Mouse (Mus musculus) layer of hippocampus, postnatal 36 days (tissue): ENCODE measurements around the gene Ado. TPM values are rescaled to one million over a fixed set of nuclear protein-coding genes. Genes with fewer than 3 reads are reported as not detected.

Source experiments
- DNase-seq, 2 experiments: peaks; one replicate each; pipeline ENCODE4 v3.0.0; 2022
- total RNA-seq, 2 experiments: library from RNA; stranded (reverse); gene quantifications; 2 replicates each; pipeline ENCODE4 v1.2.3; 2021

Gene Ado
- total RNA-seq = 10 to 100 TPM; 34.6 to 37.6 TPM

GRCm38 (mm10) chr10:67548877-67549731 lies at the start of gene Ado:
TSS of gene Ado (minus strand) at chr10:67548955.
- DNase-seq = peak; percentile 95

DNA sequence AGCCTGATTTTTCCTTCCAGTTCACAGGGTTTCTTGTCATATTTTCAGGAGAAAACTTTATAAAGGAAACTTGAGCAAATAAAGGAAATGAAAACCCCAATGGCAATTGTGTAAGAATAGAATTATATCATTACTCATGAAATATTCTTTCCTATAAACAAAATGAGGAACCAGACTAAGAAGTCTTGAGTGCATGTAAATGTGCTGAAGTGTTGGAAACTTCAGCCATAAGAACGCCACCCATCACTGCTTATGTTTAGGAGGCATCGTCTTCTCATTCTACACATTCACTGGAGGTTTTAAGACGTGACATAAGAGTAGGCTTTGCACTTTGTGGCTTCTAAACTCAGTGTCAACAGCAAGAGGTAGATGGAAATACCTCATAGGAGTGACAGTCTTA lies 46.5 kb upstream of the Ado start:
- DNase-seq = no peak

GRCm38 (mm10) chr10:67585873-67586610 lies 37.3 kb upstream of the Ado start:
- DNase-seq = no peak

GRCm38 (mm10) chr10:67581698-67582285 lies 33.0 kb upstream of the Ado start:
- DNase-seq = no peak

DNA sequence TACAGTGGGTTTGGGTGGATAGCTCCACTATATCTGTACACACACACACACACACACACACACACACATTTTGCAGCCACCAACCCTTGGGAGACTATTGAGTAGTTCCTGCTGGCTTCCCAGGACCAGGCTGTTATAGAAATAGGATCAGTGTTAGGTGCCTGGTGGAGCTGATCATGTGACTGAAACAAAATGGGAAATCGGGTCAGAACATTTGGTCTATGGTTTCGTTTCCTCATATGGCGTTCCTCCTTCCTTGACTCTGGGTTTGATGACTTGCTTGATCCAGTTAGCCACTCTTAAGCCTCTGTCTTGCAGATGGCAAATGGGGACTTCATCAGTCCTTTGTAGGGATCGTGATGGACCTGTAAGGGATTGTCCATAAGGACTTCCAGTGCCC lies 31.1 kb upstream of the Ado start:
- DNase-seq = no peak

DNA sequence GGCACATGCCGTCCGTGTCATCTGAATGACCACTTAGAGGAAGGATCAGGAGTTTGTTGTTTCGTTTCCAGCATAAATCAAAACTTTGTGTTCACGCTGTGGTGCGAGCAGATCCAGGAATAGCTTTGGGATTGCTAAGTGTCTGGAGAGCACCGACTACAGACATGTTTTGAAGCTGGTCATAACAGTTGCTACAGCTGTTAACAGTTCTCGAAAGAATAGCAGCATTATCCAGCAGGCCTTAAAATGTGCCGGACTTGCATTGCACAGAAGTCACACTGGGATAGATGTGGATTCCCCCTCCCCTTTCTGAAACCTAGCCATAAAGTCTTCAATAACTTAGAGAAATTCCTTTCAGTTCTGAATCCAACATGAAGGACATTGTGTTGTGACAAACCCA lies 24.6 kb upstream of the Ado start:
- no peak for DNase-seq

DNA sequence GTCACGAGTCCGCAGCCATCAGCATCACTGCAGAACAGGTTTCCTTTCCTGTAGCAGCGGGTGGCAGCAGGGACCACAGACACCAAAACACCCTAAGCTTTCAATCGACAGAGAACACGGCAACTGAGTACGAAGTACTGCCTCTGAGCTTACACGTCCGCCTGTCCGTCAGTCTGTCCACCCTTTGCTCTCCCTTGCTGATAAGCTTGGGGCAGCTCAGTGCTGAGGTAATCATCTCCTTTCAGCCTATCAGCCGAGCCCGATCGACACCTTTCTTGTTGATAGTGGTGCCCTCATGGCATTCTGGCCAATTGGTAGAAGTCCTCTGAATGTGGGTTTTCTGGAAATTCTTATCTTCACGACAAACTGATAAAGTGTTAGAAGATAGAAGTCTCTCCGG lies 22.7 kb upstream of the Ado start:
- DNase-seq = no peak

- no peak for DNase-seq
Observed at GRCm38 (mm10) chr10:67569539-67569938, 20.8 kb upstream of the Ado start.

DNA sequence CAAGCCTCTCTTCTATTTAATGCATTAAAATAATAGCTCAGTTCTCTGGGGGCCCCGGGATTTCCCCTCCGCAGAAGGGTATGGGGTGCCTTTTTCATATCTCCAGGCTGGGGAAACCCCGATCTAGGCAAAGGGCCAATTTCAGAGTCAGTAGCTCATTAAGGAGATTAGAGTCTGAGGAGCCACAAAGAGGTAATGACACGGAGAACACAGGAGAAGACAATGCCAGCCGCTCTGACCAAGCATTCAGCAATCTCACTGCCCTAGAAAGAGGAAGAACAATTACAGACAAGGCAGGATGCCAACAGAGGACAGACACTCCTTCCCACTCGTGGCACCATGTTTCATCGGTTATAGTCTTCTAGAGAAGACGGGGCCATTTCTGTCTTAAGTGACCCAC lies 17.3 kb upstream of the Ado start:
- DNase-seq = no peak

DNA sequence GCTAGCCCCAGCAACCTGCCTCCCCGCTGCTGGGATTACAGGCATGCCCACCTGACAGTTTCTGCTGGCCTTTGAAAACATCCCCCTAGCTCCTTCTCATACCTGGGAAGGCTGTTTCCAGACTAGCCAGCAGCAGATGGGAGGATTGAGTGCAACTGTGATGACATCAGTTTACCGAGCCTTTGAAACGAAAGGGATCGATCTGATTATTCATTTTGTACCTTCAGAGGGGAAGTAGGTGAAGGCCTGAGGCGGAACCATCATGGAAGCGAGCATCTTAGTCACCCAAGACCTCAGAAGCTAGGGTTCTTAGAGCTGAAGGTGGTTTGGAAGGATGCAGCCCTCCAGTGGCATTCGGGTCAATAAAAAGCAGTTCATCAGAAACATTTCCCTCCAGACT lies 15.8 kb upstream of the Ado start:
- DNase-seq = no peak

DNA sequence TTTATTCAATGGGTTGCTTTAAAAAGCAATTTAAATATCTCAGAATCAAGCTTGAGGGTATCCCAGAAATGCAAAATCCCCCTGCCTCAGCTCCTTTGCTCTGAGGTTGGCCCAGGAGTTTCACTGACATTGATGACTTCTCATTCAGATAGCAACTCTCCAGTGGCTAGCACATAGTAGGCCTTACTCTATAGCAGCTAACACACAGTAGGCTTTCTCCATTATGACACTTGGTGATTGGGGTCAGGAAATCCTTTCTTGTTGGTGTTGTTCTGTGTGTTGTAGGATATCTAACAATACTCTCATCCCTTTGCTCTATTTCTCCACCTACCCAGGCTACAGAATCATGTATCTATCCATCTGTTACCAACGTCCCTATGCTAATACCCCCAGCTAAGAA lies 12.4 kb upstream of the Ado start:
- DNase-seq = no peak

- no peak for DNase-seq
Observed at GRCm38 (mm10) chr10:67559765-67560394, 11.1 kb upstream of the Ado start.

DNA sequence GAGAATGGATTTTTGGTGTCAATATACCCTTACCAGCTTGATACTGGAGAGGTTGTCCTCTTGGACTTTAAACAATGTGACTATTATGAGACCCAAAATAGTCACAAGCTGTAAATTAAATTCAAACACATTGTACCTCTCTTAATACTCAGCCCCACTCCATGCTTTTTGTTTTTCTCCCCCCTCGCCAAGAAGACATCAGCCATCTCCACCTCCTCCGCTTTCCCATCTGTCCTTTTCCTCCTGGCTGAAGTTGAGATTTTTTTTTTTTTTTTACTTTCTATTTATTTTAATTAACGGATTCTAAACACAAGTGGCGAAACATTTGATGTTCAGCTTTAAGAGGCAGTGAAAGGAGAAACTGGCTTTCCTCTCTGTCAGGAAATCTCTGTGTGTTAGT lies 9.3 kb upstream of the Ado start:
- no peak for DNase-seq

DNA sequence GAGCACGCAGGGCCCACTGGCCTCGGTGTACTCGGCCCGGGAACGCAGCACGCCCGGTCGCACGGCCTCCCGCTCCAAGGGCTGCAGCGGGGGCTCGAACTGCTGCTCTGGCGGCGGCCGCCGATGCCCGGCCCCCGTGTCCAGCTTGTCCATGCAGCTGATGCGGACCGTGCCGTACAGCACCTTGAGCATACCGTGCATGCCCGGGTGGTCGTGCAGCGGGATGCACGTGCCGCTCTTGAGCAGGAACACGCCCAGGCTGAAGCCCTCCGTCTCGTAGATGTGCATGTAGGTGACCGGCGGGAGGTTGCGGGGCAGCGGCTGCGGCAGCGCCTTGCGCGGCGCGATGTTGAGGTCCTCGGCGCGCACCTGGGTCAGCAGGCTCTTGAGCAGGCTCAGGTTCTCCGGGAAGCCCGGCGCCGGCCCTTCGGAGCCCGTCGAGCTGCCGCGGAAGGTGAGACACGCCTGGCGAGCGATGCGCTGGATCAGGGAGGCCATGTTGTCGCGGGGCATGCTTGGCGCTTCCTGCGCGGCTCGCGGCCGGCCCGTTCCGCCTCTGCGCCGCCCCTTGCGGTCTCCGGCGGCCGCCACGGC lies 397 bp downstream of the Ado start:
- peak; percentile 73 to 77 for DNase-seq

- DNase-seq = peak in 1 of 2 experiments; percentile 9
Observed at GRCm38 (mm10) chr10:67547850-67548260, 900 bp downstream of the Ado start.

- no peak for DNase-seq
Observed at GRCm38 (mm10) chr10:67540591-67540990, 8.2 kb downstream of the Ado start.

GRCm38 (mm10) chr10:67539401-67539730 lies 9.4 kb downstream of the Ado start:
- no peak for DNase-seq

DNA sequence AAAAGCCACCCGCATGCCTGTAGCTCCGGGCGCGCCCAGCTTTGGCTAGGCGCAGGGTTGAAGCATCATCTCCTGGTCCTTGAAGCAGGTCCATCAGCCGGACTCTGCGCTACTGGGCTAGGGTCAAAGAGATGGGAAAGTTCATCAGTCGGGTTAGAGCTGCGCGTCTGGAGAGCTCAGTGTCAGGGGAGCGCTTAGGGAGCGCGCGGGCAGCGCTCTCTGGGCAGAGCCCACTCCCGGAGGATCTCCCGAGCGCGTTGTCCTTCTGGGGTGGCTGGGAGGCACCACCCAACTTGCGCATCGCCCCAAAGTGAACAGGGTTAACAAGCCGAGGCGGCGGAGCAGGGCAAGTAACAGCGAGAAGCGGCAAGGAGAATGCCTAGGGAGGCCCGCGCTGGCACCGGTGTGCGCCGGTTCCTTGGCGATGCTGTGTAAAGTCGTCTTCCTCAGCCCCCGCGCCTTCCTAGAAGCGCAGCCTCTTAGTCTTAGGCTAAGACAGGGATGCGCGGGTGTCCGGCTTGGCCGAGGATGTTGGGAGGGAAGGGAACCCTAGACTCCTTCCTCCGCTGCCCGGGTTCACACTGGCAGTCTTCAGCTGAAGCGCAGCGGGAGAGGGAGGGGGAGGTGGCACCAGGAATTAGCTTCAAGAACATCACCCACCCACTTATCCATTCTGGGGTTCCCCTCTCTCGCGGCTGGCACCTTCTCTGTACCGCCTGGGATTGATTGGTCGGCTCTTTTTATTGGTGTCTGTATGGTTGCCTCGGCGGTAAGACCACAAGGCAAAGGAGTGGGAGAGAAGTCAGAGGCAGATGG lies 10.0 kb downstream of the Ado start:
- peak in 1 of 2 experiments; percentile 18 for DNase-seq

DNA sequence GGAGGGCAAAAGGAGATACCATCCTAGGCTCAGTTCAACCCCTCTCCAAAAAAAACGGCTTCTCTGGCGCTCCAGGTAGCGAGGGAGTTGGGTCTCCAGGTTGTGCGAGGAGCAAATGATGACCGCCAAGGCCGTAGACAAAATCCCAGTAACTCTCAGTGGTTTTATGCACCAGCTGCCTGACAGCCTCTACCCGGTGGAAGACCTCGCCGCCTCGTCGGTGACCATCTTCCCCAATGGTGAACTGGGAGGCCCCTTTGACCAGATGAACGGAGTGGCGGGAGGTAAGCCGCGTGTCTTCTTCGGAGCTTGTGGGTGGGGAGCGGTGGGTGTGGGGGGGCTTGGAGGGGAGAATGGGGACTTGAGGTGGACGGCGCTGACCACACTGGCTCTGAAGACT lies 10.6 kb downstream of the Ado start:
- no peak for DNase-seq

DNA sequence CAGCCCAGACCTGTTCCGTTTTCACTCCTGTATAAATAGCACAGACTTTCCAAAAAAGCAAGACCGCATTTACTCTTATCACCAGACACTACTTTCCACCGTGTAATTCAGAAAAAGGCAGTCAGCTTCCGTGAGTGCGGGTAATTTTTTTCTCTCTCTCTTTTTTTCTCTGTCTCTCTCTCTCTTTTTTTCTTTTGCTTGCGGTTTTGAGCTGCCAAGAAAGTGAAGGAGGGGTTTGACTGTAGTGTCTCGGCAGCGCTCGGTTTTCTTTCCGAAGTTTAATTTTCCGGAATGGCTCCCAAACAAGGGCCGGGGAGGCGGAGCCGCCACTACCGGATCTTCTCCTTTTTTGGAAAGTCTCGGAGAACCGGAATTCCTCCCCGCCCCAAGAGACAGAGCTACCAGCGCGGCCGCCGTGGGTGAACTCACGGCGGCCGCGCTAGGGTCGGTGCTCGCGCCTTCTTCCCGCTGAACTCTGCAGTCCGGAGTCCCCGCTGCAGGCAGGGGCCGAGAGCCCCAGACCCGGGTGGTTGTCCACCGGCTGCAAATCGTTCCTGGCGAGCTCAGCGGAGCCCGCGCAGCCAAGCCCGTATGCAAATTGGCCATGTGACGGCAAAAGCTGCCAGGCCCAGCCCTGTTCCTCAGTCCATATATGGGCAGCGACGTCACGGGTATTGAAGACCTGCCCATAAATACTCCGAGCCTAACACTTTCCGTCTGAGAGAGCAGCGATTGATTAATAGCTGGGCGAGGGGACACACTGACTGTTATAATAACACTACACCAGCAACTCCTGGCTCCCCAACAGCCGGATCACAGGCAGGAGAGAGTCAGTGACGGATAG lies 11.4 kb downstream of the Ado start:
- DNase-seq = peak; percentile 88

GRCm38 (mm10) chr10:67536621-67537141 lies 12.1 kb downstream of the Ado start:
- peak in 1 of 2 experiments; percentile 35 for DNase-seq
